Mouse (Mus musculus) ES-E14 (cell line): ENCODE data around the gene Acp5.

Experiments
- CHD2 ChIP-seq: IDR thresholded peaks from 2 replicates; pipeline ENCODE4 v1.6.1; 2014; ENCODE audit warnings: mild to moderate bottlenecking, low read depth, low read length, inconsistent platforms
- HCFC1 ChIP-seq: IDR thresholded peaks from 2 replicates; pipeline ENCODE4 v1.6.1; 2012; ENCODE audit warnings: low read length, inconsistent platforms, borderline replicate concordance; ENCODE audit not compliant: insufficient read depth
- MAFK ChIP-seq: IDR thresholded peaks from 2 replicates; pipeline ENCODE4 v1.6.1; 2014; ENCODE audit warnings: mild to moderate bottlenecking, low read depth, low read length, inconsistent platforms; ENCODE audit not compliant: insufficient read depth
- ZNF384 ChIP-seq: IDR thresholded peaks from 2 replicates; pipeline ENCODE4 v1.6.1; 2012; ENCODE audit warnings: low read depth, low read length, inconsistent platforms

DNA sequence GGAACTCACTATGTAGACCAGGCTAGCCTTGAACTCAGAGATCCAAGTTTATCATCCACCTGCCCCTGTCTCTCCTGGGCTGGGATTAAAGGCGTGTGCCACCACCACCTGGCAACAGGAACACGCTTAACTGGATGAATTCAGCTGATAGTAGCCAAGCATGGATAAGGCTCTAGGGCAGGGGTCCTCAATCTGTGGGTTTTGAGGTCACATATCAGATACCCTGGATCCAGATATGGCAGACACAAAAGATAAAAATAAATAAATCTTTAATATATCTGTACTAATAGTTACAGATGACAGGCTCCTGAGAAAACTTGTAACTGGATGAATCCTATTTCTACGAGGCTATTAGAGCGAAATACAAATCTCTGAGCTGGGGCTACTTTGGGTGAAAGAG lies 19.9 kb downstream of the Acp5 start:
- TF ChIP-seq MAFK (no peak), ZNF384 (no peak), CHD2 (no peak), HCFC1 (no peak)
